Mouse (Mus musculus) natural killer cell, adult 2 months (primary cell): ENCODE data around the gene Sult1a1.

Experiments used
- DNase-seq, 2 experiments: peaks; one replicate each; pipeline ENCODE4 v3.0.0; 2022; ENCODE audit warnings: low spot score in 2 of 2

The Sult1a1 gene

DNA sequence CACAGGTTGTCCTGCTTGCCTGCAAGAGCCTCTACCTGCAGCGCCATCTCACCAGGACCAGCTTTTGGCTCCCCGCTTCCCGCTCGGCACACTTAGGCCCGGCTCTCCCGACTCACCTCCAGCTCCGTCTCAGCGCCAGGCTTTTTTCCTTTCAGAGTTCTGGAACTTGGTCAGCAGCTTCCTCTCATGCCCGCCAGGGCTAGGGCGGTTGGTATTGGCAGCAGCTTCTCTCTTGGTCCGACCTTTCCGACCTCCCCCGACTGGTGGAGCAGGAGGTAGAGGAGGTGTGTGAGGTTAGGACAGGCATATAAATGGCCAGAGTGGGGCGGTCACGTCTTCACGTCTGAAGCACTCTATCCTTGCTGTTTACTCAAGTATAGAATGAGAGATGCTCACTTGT, 51.5 kb downstream of the Sult1a1 start:
- DNase-seq = no peak

- no peak for DNase-seq
These were observed 52.9 kb downstream of the Sult1a1 start for GRCm38 (mm10) chr7:126623381-126623780.
